Mouse (Mus musculus) inflammation-experienced regulatory T-cells, adult 6 months (primary cell): ENCODE data around the gene Ppfia3. TPM values are rescaled to one million over a fixed set of nuclear protein-coding genes. Genes with fewer than 3 reads are reported as not detected.
A peak's percentile ranks its signal among the peaks of the same experiment; 100 is the strongest.
"Not testable (repeated sequence)": the region's sequence is repeated elsewhere in the genome, so short reads cannot be mapped to it uniquely, and the experiment has no call there.

ENCODE experiments used
- ATAC-seq: one replicate; pipeline ENCODE4 v1.8.0; 2017
- polyA plus RNA-seq, 3 experiments: library from polyadenylated mRNA; unstranded; fragments of 100-300 nt; shearing (Covaris generic); gene quantifications; one replicate each; pipeline ENCODE4 v1.2.1; 2017

The Ppfia3 gene
- polyA plus RNA-seq, 3 experiments from 2014 or later, result 0.19 to 0.60 TPM; not detected in 1

- ATAC-seq, result no peak
Observed at GRCm38 (mm10) chr7:45386077-45386476, 19.3 kb upstream of the Ppfia3 start.

- ATAC-seq, result no peak
Observed at GRCm38 (mm10) chr7:45376057-45376456, 9.2 kb upstream of the Ppfia3 start.

GRCm38 (mm10) chr7:45374620-45375019 lies 7.8 kb upstream of the Ppfia3 start:
- ATAC-seq, result no peak

- ATAC-seq, result no peak
Observed at GRCm38 (mm10) chr7:45372371-45372770, 5.6 kb upstream of the Ppfia3 start.

DNA sequence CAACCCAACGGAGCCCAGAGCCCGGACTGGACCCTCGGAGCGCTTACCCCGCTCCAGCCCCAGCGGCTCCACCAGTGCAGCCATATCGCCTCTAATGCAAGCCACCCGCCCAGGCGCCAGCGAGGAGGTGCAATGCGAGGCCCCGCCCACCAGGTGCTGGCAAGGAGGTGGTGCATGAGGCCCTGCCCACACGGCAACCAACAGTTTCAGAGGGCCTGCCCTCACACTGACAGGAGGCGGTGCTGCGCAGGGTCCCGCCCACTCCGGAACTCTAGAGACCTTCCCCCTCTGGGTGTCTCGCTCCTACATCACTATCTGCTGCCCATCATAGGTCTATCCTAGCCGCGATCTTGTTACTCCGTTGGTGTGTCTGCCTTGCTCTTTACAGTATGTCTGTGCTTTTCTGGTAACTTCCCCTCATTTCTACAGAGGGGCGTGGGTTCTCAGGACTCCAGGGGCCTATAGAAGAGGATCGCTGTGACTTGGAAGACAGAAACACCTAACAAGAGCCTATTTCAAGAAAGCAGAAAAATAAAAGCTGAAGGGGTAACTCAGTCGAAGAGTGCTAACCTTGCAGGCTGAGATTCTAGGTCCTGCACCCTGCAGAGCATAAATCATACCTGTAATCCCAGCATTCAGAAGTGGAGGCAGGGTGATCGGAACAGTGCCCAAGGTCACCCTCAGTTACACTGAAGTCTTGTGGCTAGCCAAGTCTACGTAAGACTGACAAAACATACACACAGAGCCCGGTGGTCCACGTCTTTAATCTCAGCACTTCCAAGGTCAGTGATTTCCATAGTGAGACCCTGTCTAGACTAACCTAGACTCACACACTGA lies 3.9 kb upstream of the Ppfia3 start, which contains the start of gene Lin7b:
Gene Lin7b (minus strand): TSS at position 109 of the 837 bp plus-strand sequence.
- ATAC-seq, result peak; percentile 55

GRCm38 (mm10) chr7:45369836-45370474 lies 3.1 kb upstream of the Ppfia3 start:
- ATAC-seq, result no peak

DNA sequence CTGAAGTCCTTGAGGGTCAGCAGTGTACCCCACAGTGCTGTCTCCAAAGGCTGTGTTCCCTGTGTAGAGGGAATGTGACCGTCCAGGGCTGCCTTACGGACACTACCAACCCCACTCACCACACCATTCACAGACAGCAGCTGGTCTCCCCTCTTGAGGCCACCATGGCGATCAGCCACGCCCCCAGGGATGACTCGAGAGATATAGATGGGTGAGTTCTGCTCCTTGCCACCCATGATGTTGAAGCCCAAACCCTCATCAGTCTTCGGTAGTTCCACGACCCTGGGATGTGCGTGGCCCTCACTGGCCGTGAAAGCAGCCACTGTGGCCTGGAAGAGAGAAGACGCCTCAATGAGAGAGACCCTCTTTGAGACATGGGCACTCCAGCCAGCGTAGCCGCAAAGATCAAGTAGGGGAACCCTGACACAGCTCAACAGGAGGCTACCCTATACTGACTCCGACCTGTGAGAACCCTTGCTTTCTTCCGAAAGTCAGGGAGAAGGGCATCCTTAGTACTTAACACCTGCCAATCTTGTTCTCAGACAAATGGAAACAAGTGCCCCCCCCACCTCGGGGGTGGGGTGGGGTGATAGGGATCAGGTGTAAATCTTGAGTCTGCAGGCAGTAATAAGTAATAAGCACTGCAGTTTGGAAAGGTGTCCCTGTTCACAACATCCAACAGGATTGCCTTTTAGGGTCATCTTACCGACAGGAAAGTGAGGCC lies 2.4 kb upstream of the Ppfia3 start:
- no peak for ATAC-seq

DNA sequence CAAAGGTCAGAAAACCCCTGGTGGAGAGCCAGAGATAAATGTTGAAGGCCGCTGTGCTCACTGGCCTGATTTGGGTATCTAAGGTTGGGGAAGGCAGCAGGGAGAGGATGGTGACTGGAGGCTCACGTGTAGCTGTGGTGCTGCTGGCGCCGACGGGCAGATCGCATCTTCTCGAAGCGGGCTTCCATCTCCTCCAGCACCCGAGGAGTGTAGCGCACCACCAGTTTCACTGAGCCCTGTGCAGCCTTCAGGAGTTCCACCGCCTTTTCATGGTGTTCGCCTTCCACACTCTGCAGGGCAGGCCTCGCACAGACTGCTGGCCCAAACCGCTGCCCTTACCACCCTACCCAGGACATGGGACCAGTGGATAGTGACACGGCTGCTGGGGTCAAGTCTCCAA lies 1.4 kb upstream of the Ppfia3 start:
- ATAC-seq, result no peak

DNA sequence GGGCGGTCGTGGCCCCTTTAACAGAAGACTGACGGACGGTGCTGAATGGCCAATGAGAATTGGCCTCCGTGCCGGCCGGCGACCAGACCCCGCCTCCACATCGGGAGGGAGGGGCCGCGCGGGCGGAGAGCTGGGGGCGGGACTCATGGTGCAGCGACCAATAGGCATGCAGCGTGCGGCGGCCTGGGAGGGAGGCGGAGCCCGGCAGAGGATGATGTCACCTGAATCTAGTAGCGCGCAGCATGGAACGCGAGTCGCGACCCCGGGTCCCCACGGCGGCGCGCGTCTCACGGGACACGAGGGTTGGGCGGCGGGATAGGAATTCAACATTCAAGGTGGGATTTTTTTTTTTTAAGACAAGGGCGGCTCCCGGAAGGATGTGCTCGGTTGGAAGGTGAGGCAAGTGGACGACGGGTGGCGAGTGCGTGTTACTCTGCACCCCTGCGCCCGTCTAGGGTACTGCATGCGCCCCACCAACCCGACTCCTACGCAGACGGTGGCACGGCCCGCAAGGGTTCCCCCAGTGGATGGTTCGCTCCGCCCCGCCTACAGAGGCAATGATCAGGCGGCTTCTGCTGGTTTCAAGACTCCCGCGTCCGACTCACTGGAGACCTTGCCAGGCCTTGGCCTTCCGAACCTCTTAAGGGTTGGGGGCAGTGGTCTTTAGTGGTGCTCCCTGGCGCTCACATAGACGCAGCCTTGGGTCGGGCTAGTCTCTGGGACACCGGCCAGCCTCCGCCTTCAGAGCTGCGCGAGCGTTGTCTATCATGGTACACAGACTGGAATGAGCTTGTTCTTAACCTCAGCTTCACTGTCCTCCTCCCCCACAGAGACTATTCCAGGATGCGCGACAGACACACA lies 431 bp upstream of the Ppfia3 start:
- ATAC-seq, result peak; percentile 84

GRCm38 (mm10) chr7:45365742-45366651 lies 822 bp downstream of the Ppfia3 start:
- no peak for ATAC-seq

DNA sequence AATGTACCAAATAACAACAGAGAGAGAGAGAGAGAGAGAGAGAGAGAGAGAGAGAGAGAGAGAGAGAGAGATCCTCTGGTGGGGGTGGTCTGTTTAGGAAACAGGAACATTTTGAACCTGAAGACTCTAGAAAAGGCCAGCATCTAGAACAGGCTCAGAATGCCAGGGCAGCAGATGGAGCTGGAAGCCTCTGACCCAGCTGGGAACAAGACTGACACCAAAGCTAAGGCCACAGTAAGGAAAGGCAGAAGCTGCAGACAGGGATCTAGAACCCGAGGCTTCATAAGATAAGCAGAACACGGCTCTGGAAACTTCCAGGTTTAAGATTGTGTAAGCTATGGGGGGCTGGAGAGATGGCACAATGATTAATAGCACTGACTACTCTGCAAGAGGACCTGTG lies 2.8 kb downstream of the Ppfia3 start:
- no peak for ATAC-seq

DNA sequence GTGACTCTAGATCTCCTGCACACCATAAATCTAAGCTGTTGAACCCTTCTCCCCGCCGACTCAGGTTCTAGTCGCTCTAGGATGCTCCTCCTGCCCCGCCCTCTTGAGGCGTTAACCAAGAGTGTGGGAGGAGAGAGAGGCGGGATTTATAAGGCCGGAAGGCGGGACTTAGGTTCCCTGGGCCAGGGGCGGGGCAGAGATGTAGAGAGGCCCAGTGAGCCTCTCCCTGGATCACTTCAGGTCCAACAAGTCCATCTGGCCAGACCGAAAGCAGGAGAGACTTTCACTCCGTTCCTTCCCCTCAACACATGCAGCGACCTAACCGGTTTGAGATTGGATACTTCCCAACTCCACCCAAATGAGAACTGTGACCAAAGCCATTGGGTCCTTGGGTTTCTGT lies 4.0 kb downstream of the Ppfia3 start:
- no peak for ATAC-seq

- ATAC-seq, result peak; percentile 88
Observed at GRCm38 (mm10) chr7:45361243-45361804, 5.5 kb downstream of the Ppfia3 start.

DNA sequence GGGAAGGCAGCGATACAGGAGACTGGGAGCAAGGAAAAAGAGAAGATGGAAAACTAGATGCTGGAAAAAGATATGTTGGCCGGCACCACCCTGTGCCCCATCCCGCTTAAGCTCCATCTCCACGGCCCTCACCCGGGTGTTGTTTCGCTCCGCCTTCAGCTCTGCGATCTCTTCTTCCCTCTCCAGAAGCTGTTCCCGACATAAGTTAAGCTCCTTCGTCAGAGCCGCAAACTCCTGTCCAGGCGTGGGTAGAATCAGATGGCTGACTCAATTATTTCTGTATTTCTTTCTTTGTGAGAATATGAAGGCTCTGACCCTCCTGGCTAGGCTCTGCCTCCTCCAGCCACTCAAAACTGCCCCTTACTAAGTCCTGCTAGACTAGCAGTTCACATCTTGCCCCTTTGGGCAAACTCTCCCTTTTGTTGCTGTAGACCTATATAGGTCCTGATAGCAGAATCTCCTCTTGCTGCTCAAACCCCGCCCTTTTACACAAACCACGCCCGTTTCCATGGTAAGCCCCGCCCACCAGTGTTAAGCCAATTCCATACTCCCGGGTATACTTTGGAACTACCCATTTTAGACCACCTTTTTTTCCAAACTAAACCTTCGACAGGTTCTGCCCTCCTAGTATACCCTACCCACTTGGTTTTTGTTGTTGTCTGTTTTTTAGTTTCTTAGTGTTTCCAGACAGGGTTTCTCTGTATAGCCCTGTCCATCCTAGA lies 6.3 kb downstream of the Ppfia3 start:
- ATAC-seq, result no peak

GRCm38 (mm10) chr7:45359081-45359480 lies 7.7 kb downstream of the Ppfia3 start:
- ATAC-seq, result not testable (repeated sequence)

- ATAC-seq, result no peak
Observed at GRCm38 (mm10) chr7:45356087-45356486, 10.7 kb downstream of the Ppfia3 start.

DNA sequence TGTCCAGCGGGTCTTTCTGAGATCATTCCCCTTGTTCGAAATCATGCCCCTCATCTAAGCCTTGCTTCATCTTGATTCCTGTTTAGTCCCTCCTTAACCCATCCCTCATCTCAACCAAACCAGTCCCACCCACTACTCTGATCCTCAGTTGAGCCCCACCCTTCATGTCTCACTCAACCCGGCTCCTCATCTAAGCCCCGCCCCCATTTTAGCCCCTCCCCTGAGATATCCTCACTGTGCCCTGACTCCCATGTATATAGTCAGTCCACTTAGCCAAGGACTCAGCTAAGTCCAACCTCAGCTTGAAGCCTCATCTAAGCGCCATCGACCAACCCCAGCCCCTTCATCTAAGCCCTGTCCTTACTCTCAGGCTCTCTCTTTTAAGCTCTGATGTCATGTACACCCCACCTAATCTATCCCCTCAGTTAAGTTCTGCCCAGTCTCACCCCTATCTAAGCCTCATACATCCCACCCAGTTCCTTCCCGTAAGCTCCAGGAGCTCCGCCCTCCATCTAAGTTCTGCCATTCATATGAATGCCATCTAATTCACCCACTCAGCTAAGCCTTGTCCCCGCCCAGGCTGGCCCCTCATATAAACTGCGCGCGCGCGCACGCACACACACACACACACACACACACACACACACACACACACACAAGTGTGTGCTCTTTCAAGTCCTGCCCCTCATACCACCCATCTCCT lies 11.3 kb downstream of the Ppfia3 start:
- no peak for ATAC-seq

GRCm38 (mm10) chr7:45353041-45353440 lies 13.8 kb downstream of the Ppfia3 start:
- no peak for ATAC-seq

GRCm38 (mm10) chr7:45346905-45347304 lies 19.9 kb downstream of the Ppfia3 start:
- no peak for ATAC-seq

GRCm38 (mm10) chr7:45343543-45343942 lies 23.3 kb downstream of the Ppfia3 start:
- no peak for ATAC-seq
